Mouse (Mus musculus) large intestine, adult 2 months (tissue): ENCODE measurements around the gene Trpv5. TPM values are rescaled to one million over a fixed set of nuclear protein-coding genes. Genes with fewer than 3 reads are reported as not detected.

Source experiments
- polyA plus RNA-seq: library from polyadenylated mRNA; depleted of rRNA; stranded (reverse); fragments of >200 nt; gene quantifications from 2 replicates; pipeline ENCODE4 v1.2.3, GENCODE M21; 2012; rRNA removed

The Trpv5 gene
- polyA plus RNA-seq, 1 experiment: not detected

Other genes with a start within 250 kb of the Trpv5 start
- gene Gm10334, start 234.6 kb downstream of the Trpv5 start, polyA plus RNA-seq: not detected in 2 replicates
- gene Prss1, start 221.8 kb downstream of the Trpv5 start, polyA plus RNA-seq: not detected in 2 replicates
- gene Prss2, start 159.0 kb downstream of the Trpv5 start, polyA plus RNA-seq: 1.3 and 1.9 TPM in 2 replicates
- 1.5 and 2.7 TPM in 2 replicates for gene Ephb6, start 75.3 kb downstream of the Trpv5 start, polyA plus RNA-seq
- gene Trpv6, start 44.4 kb downstream of the Trpv5 start, polyA plus RNA-seq: 0.06 TPM in 1 of 2 replicates, not detected in the other
- gene Llcfc1, start 3.7 kb upstream of the Trpv5 start, polyA plus RNA-seq: not detected in 2 replicates
- not detected in 2 replicates for gene Kel, start 23.6 kb upstream of the Trpv5 start, polyA plus RNA-seq
- not detected in 2 replicates for gene Olfr459, start 94.4 kb upstream of the Trpv5 start, polyA plus RNA-seq
- gene Pip, start 166.8 kb upstream of the Trpv5 start, polyA plus RNA-seq: not detected in 2 replicates
- not detected in 2 replicates for gene Sval2, start 172.2 kb upstream of the Trpv5 start, polyA plus RNA-seq